Mouse (Mus musculus): ENCODE data around the gene Gm20696. TPM values are rescaled to one million over a fixed set of nuclear protein-coding genes. Genes with fewer than 3 reads are reported as not detected.

Gm20696 gene
- polyA plus RNA-seq, 1 experiment from 2014 or later: 2.3 TPM

DNA sequence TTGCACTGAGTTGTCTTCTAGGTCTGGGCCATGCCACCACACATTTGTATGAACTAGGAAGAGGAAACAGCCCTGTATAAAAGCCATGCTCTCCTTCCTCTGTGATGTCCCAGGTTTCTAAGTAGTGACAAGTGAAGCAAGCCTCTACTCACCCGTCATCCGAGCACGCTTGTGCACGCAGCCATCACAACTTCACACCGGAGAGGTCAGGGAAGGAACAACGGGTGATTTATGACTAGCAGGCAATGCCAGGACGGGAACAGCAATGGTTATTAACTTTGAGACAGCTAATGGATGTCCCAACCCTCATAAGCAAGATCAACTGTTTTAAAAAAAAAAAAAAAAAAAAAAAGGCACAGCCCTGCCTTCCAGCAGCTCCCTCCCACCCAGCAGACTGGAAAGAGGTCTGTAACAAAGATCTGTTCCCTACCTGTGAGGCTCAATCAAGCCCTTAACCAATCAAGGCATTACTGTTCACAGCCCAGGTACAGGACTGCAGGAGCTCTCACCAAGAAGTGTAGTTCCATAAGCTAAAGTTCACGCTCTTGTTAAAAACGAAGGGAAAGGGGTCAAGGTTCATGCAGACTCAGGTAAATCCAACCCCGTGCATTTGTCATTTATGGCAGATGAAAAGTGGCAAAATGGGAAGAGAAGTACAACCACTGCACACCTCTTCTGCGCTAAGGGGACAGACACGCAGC lies 197.3 kb downstream of the Gm20696 start:
- no peak for ATAC-seq (ENCODE audit: low FRiP score)
- Histone ChIP-seq H3K4me3 (replicated peaks) (no peak overlapping the region), H3K4me2 (no peak overlapping the region), H3K9me3 (replicated peaks) (no peaks in the 10 kb centered on the region), H3K36me3 (no peaks in the 10 kb centered on the region), H3K4me1 (peaks cover 7% of the 10 kb centered on the region; the same call in 1 of the 2 replicates), H3K27ac (replicated peaks) (no peak overlapping the region), H3K9ac (replicated peaks) (no peak overlapping the region), H3K27me3 (replicated peaks) (peaks cover 10% of the 10 kb centered on the region; the same call in 1 of the 2 replicates)
- WGBS: 68% methylated on average over 12 of the region's 12 CpGs

DNA sequence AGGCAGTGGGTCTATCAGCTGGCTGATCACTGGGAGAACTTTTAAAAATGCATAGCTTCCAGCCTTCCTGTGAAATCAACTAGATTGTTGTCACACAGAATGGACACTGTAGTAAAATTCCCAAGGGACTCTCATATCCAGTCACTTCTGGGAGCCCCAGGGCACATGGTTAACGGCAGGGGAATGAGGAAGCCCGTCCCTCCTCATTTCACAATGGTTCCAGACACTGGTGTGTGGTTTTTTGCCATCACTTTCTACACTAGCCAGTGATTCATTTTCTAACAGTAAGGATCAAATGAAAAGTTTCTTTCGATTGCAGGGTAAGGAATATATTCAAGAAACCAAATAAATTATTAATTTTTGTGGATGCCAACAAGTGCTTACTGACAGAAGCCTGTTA lies 198.8 kb downstream of the Gm20696 start:
- Histone ChIP-seq H3K27me3 (replicated peaks) (peaks cover 10% of the 10 kb centered on the region; the same call in 1 of the 2 replicates), H3K9ac (replicated peaks) (no peak overlapping the region), H3K9me3 (replicated peaks) (no peaks in the 10 kb centered on the region), H3K27ac (replicated peaks) (no peak overlapping the region), H3K4me2 (no peak overlapping the region), H3K36me3 (no peaks in the 10 kb centered on the region), H3K4me1 (peaks cover 7% of the 10 kb centered on the region; the same call in 1 of the 2 replicates), H3K4me3 (replicated peaks) (no peak overlapping the region)
- 49% methylated on average over 3 of the region's 3 CpGs for WGBS
- no peak for ATAC-seq (ENCODE audit: low FRiP score)

GRCm38 (mm10) chr6:99467109-99467508 lies 199.5 kb downstream of the Gm20696 start:
- H3K4me2 ChIP-seq: no peak overlapping the region
- H3K27ac ChIP-seq (replicated peaks): no peak overlapping the region
- H3K4me3 ChIP-seq (replicated peaks): no peak overlapping the region
- no peak overlapping the region for H3K9ac ChIP-seq (replicated peaks)
- H3K36me3 ChIP-seq: no peaks in the 10 kb centered on the region
- H3K27me3 ChIP-seq (replicated peaks): peaks cover 10% of the 10 kb centered on the region; the same call in 1 of the 2 replicates
- H3K4me1 ChIP-seq: peaks cover 7% of the 10 kb centered on the region; the same call in 1 of the 2 replicates
- 24% methylated on average over 8 of the region's 8 CpGs for WGBS
- H3K9me3 ChIP-seq (replicated peaks): no peaks in the 10 kb centered on the region
- no peak for ATAC-seq (ENCODE audit: low FRiP score)

GRCm38 (mm10) chr6:99466354-99466753 lies 200.2 kb downstream of the Gm20696 start:
- ATAC-seq (ENCODE audit: low FRiP score): no peak
- Histone ChIP-seq H3K4me1 (peaks cover 7% of the 10 kb centered on the region; the same call in 1 of the 2 replicates), H3K4me3 (replicated peaks) (no peak overlapping the region), H3K4me2 (no peak overlapping the region), H3K36me3 (no peaks in the 10 kb centered on the region), H3K27me3 (replicated peaks) (peaks cover 10% of the 10 kb centered on the region; the same call in 1 of the 2 replicates), H3K9ac (replicated peaks) (no peak overlapping the region), H3K9me3 (replicated peaks) (no peaks in the 10 kb centered on the region), H3K27ac (replicated peaks) (no peak overlapping the region)
- WGBS: 90% methylated on average over 8 of the region's 8 CpGs

DNA sequence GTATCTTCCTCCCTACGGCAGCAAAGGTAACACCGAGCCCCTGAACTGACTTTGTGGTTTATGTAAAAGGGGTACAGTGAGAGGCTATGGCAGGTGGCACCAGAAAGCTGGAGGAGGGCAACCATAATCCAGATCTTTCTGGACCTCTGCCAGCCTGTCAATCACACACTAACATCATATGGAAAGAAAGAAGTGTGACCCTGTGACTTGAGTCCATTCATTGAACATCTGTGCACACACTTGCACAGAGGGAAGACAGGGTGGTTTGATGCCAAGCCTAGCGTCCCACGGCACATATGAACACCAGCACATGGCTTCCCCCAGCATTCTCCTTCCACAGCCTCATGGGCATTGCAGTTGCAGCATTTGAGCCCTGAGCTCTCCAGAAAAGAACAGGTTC lies 202.1 kb downstream of the Gm20696 start:
- ATAC-seq (ENCODE audit: low FRiP score): no peak
- Histone ChIP-seq H3K4me2 (no peak overlapping the region), H3K9ac (replicated peaks) (no peak overlapping the region), H3K27me3 (replicated peaks) (peaks cover 7% of the 10 kb centered on the region; the same call in 1 of the 2 replicates), H3K27ac (replicated peaks) (no peak overlapping the region), H3K4me3 (replicated peaks) (no peak overlapping the region), H3K9me3 (replicated peaks) (no peaks in the 10 kb centered on the region), H3K4me1 (0 out of 2 replicates have a peak, but pooled peaks cover 3% of the 10 kb centered on the region), H3K36me3 (no peaks in the 10 kb centered on the region)
- 80% methylated on average over 4 of the region's 4 CpGs for WGBS

- no peak overlapping the region for H3K9ac ChIP-seq (replicated peaks)
- no peaks in the 10 kb centered on the region for H3K9me3 ChIP-seq (replicated peaks)
- no peak overlapping the region for H3K27ac ChIP-seq (replicated peaks)
- H3K4me2 ChIP-seq: no peak overlapping the region
- H3K4me3 ChIP-seq (replicated peaks): no peak overlapping the region
- ATAC-seq (ENCODE audit: low FRiP score): no peak
- H3K4me1 ChIP-seq: 0 out of 2 replicates have a peak, but pooled peaks cover 3% of the 10 kb centered on the region
- H3K27me3 ChIP-seq (replicated peaks): peaks cover 7% of the 10 kb centered on the region; the same call in 1 of the 2 replicates
- no peaks in the 10 kb centered on the region for H3K36me3 ChIP-seq
- 84% methylated on average over 7 of the region's 7 CpGs for WGBS
These were observed 202.7 kb downstream of the Gm20696 start for GRCm38 (mm10) chr6:99463906-99464305.

GRCm38 (mm10) chr6:99458775-99459174 lies 207.8 kb downstream of the Gm20696 start:
- Histone ChIP-seq H3K4me3 (replicated peaks) (no peak overlapping the region), H3K9me3 (replicated peaks) (no peaks in the 10 kb centered on the region), H3K4me1 (no peaks in the 10 kb centered on the region), H3K27me3 (replicated peaks) (no peaks in the 10 kb centered on the region), H3K4me2 (no peak overlapping the region), H3K36me3 (no peaks in the 10 kb centered on the region), H3K27ac (replicated peaks) (no peak overlapping the region), H3K9ac (replicated peaks) (no peak overlapping the region)
- WGBS: 88% methylated on average over 4 of the region's 4 CpGs
- ATAC-seq (ENCODE audit: low FRiP score): no peak

GRCm38 (mm10) chr6:99453763-99454520 lies 212.7 kb downstream of the Gm20696 start:
- Histone ChIP-seq H3K4me1 (0 out of 2 replicates have a peak, but pooled peaks cover 5% of the 10 kb centered on the region), H3K9ac (replicated peaks) (no peak overlapping the region), H3K4me3 (replicated peaks) (no peak overlapping the region), H3K4me2 (no peak overlapping the region), H3K27ac (replicated peaks) (no peak overlapping the region), H3K36me3 (no peaks in the 10 kb centered on the region), H3K27me3 (replicated peaks) (no peaks in the 10 kb centered on the region), H3K9me3 (replicated peaks) (no peaks in the 10 kb centered on the region)
- 89% methylated on average over 7 of the region's 7 CpGs for WGBS
- ATAC-seq (ENCODE audit: low FRiP score): no peak

GRCm38 (mm10) chr6:99452638-99453185 lies 213.9 kb downstream of the Gm20696 start:
- Histone ChIP-seq H3K9ac (replicated peaks) (no peak overlapping the region), H3K27ac (replicated peaks) (no peak overlapping the region), H3K36me3 (no peaks in the 10 kb centered on the region), H3K9me3 (replicated peaks) (no peaks in the 10 kb centered on the region), H3K4me1 (0 out of 2 replicates have a peak, but pooled peaks cover 5% of the 10 kb centered on the region), H3K4me3 (replicated peaks) (no peak overlapping the region), H3K4me2 (no peak overlapping the region), H3K27me3 (replicated peaks) (no peaks in the 10 kb centered on the region)
- ATAC-seq (ENCODE audit: low FRiP score): no peak
- 79% methylated on average over 2 of the region's 2 CpGs for WGBS

DNA sequence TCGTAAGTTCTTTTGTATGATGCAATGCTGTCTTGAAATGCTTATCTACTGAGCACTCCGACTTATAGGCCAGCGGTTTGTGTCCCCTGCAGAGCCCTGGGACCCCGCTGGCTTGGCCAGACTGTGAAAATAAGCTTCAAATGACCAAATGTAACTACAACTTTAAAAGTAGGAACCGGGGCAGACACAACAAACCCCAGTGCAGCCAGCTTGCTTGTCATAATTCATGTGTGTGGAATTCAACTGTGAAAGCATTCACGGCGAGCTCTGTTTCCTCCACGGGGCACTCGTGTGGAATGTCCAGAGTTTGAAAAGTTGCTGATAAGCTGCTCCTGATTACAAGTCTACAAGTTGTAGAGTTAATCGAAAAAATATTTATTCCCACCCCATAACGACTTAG lies 215.1 kb downstream of the Gm20696 start:
- Histone ChIP-seq H3K9me3 (replicated peaks) (no peaks in the 10 kb centered on the region), H3K27ac (replicated peaks) (no peak overlapping the region), H3K4me1 (0 out of 2 replicates have a peak, but pooled peaks cover 5% of the 10 kb centered on the region), H3K4me2 (no peak overlapping the region), H3K4me3 (replicated peaks) (no peak overlapping the region), H3K27me3 (replicated peaks) (no peaks in the 10 kb centered on the region), H3K9ac (replicated peaks) (no peak overlapping the region), H3K36me3 (no peaks in the 10 kb centered on the region)
- ATAC-seq (ENCODE audit: low FRiP score): no peak
- WGBS: 44% methylated on average over 11 of the region's 11 CpGs

DNA sequence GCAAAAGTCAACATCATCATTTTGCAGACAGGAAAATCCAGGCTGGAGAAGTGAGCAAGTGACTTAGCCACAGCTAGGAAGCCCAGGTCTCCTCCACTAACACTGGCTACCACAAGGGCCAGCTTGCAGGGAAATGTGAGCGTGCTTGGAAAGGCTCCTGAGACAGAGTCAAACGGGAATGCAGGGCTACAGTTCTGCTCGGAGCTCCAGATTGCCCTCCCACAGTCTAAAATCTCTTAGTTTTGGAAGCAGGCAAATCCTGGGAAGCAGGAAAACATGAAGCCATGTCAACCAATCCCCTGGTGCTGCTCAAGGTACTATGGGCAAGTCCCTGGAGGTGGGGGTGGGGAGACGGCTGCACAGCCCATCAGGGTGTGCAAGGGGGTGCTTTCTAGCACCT lies 219.2 kb downstream of the Gm20696 start:
- Histone ChIP-seq H3K27me3 (replicated peaks) (no peaks in the 10 kb centered on the region), H3K9ac (replicated peaks) (no peak overlapping the region), H3K27ac (replicated peaks) (no peak overlapping the region), H3K4me1 (0 out of 2 replicates have a peak, but pooled peaks cover 5% of the 10 kb centered on the region), H3K9me3 (replicated peaks) (no peaks in the 10 kb centered on the region), H3K4me2 (no peak overlapping the region), H3K4me3 (replicated peaks) (no peak overlapping the region), H3K36me3 (no peaks in the 10 kb centered on the region)
- no peak for ATAC-seq (ENCODE audit: low FRiP score)
- 87% methylated on average over 4 of the region's 4 CpGs for WGBS

Measured in neural tube, embryonic 15.5 days (tissue).